Mouse (Mus musculus): ENCODE measurements around the gene Ubtf. TPM values are rescaled to one million over a fixed set of nuclear protein-coding genes. Genes with fewer than 3 reads are reported as not detected.

Ubtf gene
- polyA plus RNA-seq, 1 experiment from 2014 or later, result 87.3 TPM

- no peaks in the 10 kb centered on the region for H3K4me1 ChIP-seq
- H3K9ac ChIP-seq, result no peak overlapping the region
- H3K36me3 ChIP-seq, result no peaks in the 10 kb centered on the region
- no peaks in the 10 kb centered on the region for H3K9me3 ChIP-seq (replicated peaks)
- peaks cover 2% of the 10 kb centered on the region; the same call in 1 of the 2 replicates for H3K27me3 ChIP-seq
- H3K27ac ChIP-seq (replicated peaks), result no peak overlapping the region
- ATAC-seq (ENCODE audit: insufficient number of reproducible peaks, low FRiP score, low TSS enrichment, low read depth), result no peak
- WGBS, result 66% methylated on average over 31 of the region's 31 CpGs
- no peak overlapping the region for H3K4me3 ChIP-seq (replicated peaks)
- H3K4me2 ChIP-seq (replicated peaks), result no peak overlapping the region
Observed at GRCm38 (mm10) chr11:102356636-102357350, 37.3 kb upstream of the Ubtf start.

GRCm38 (mm10) chr11:102356190-102356589 lies 36.6 kb upstream of the Ubtf start:
- ATAC-seq (ENCODE audit: insufficient number of reproducible peaks, low FRiP score, low TSS enrichment, low read depth), result no peak
- H3K4me3 ChIP-seq (replicated peaks), result no peak overlapping the region
- no peak overlapping the region for H3K9ac ChIP-seq
- H3K4me2 ChIP-seq (replicated peaks), result no peak overlapping the region
- H3K9me3 ChIP-seq (replicated peaks), result no peaks in the 10 kb centered on the region
- H3K36me3 ChIP-seq, result no peaks in the 10 kb centered on the region
- no peak overlapping the region for H3K27ac ChIP-seq (replicated peaks)
- H3K4me1 ChIP-seq, result no peaks in the 10 kb centered on the region
- H3K27me3 ChIP-seq, result peaks cover 2% of the 10 kb centered on the region; the same call in 1 of the 2 replicates
- 81% methylated on average over 12 of the region's 12 CpGs for WGBS

- H3K4me1 ChIP-seq, result no peaks in the 10 kb centered on the region
- H3K9me3 ChIP-seq (replicated peaks), result no peaks in the 10 kb centered on the region
- H3K9ac ChIP-seq, result no peak overlapping the region
- ATAC-seq (ENCODE audit: insufficient number of reproducible peaks, low FRiP score, low TSS enrichment, low read depth), result no peak
- no peak overlapping the region for H3K4me2 ChIP-seq (replicated peaks)
- H3K27me3 ChIP-seq, result peaks cover 2% of the 10 kb centered on the region; the same call in 1 of the 2 replicates
- no peak overlapping the region for H3K4me3 ChIP-seq (replicated peaks)
- no peak overlapping the region for H3K27ac ChIP-seq (replicated peaks)
- H3K36me3 ChIP-seq, result no peaks in the 10 kb centered on the region
- 84% methylated on average over 3 of the region's 3 CpGs for WGBS
Observed at GRCm38 (mm10) chr11:102355501-102355900, 36.0 kb upstream of the Ubtf start.

GRCm38 (mm10) chr11:102353021-102353431 lies 33.5 kb upstream of the Ubtf start:
- WGBS, result 43% methylated on average over 8 of the region's 8 CpGs
- no peaks in the 10 kb centered on the region for H3K36me3 ChIP-seq
- H3K27ac ChIP-seq (replicated peaks), result no peak overlapping the region
- ATAC-seq (ENCODE audit: insufficient number of reproducible peaks, low FRiP score, low TSS enrichment, low read depth), result no peak
- peaks cover 2% of the 10 kb centered on the region; the same call in 1 of the 2 replicates for H3K27me3 ChIP-seq
- H3K4me3 ChIP-seq (replicated peaks), result no peak overlapping the region
- no peaks in the 10 kb centered on the region for H3K4me1 ChIP-seq
- no peaks in the 10 kb centered on the region for H3K9me3 ChIP-seq (replicated peaks)
- no peak overlapping the region for H3K9ac ChIP-seq
- H3K4me2 ChIP-seq (replicated peaks), result no peak overlapping the region

- ATAC-seq (ENCODE audit: insufficient number of reproducible peaks, low FRiP score, low TSS enrichment, low read depth), result no peak
- no peak overlapping the region for H3K27ac ChIP-seq (replicated peaks)
- H3K9me3 ChIP-seq (replicated peaks), result no peaks in the 10 kb centered on the region
- peaks cover 2% of the 10 kb centered on the region; the same call in 1 of the 2 replicates for H3K27me3 ChIP-seq
- no peaks in the 10 kb centered on the region for H3K36me3 ChIP-seq
- H3K4me3 ChIP-seq (replicated peaks), result no peak overlapping the region
- H3K9ac ChIP-seq, result no peak overlapping the region
- no peaks in the 10 kb centered on the region for H3K4me1 ChIP-seq
- WGBS, result 41% methylated on average over 5 of the region's 5 CpGs
- no peak overlapping the region for H3K4me2 ChIP-seq (replicated peaks)
Observed at GRCm38 (mm10) chr11:102352378-102352777, 32.8 kb upstream of the Ubtf start.

- Histone ChIP-seq H3K36me3 (no peaks in the 10 kb centered on the region), H3K9me3 (replicated peaks) (no peaks in the 10 kb centered on the region), H3K27ac (replicated peaks) (no peak overlapping the region), H3K4me2 (replicated peaks) (no peak overlapping the region), H3K9ac (no peak overlapping the region), H3K4me1 (no peaks in the 10 kb centered on the region), H3K4me3 (replicated peaks) (no peak overlapping the region), H3K27me3 (no peaks in the 10 kb centered on the region)
- WGBS, result 81% methylated on average over 17 of the region's 17 CpGs
- no peak for ATAC-seq (ENCODE audit: insufficient number of reproducible peaks, low FRiP score, low TSS enrichment, low read depth)
Observed at GRCm38 (mm10) chr11:102350981-102351523, 31.5 kb upstream of the Ubtf start.

GRCm38 (mm10) chr11:102350416-102350815 lies 30.9 kb upstream of the Ubtf start:
- no peak for ATAC-seq (ENCODE audit: insufficient number of reproducible peaks, low FRiP score, low TSS enrichment, low read depth)
- Histone ChIP-seq H3K4me1 (no peaks in the 10 kb centered on the region), H3K4me3 (replicated peaks) (no peak overlapping the region), H3K36me3 (no peaks in the 10 kb centered on the region), H3K27me3 (no peaks in the 10 kb centered on the region), H3K4me2 (replicated peaks) (no peak overlapping the region), H3K9ac (no peak overlapping the region), H3K9me3 (replicated peaks) (no peaks in the 10 kb centered on the region), H3K27ac (replicated peaks) (no peak overlapping the region)
- 76% methylated on average over 4 of the region's 4 CpGs for WGBS

- Histone ChIP-seq H3K4me3 (replicated peaks) (no peak overlapping the region), H3K36me3 (no peaks in the 10 kb centered on the region), H3K9ac (no peak overlapping the region), H3K27ac (replicated peaks) (no peak overlapping the region), H3K9me3 (replicated peaks) (no peaks in the 10 kb centered on the region), H3K27me3 (no peaks in the 10 kb centered on the region), H3K4me2 (replicated peaks) (no peak overlapping the region), H3K4me1 (no peaks in the 10 kb centered on the region)
- ATAC-seq (ENCODE audit: insufficient number of reproducible peaks, low FRiP score, low TSS enrichment, low read depth), result no peak
- WGBS, result 69% methylated on average over 3 of the region's 3 CpGs
Observed at GRCm38 (mm10) chr11:102349189-102349954, 29.8 kb upstream of the Ubtf start.

- Histone ChIP-seq H3K4me3 (replicated peaks) (no peak overlapping the region), H3K27ac (replicated peaks) (no peak overlapping the region), H3K4me1 (no peaks in the 10 kb centered on the region), H3K9ac (no peak overlapping the region), H3K27me3 (no peaks in the 10 kb centered on the region), H3K36me3 (no peaks in the 10 kb centered on the region), H3K4me2 (replicated peaks) (no peak overlapping the region), H3K9me3 (replicated peaks) (no peaks in the 10 kb centered on the region)
- ATAC-seq (ENCODE audit: insufficient number of reproducible peaks, low FRiP score, low TSS enrichment, low read depth), result no peak
- 79% methylated on average over 11 of the region's 11 CpGs for WGBS
Observed at GRCm38 (mm10) chr11:102348771-102349170, 29.2 kb upstream of the Ubtf start.

GRCm38 (mm10) chr11:102348101-102348585 lies 28.6 kb upstream of the Ubtf start:
- Histone ChIP-seq H3K36me3 (no peaks in the 10 kb centered on the region), H3K4me3 (replicated peaks) (no peak overlapping the region), H3K9ac (no peak overlapping the region), H3K27me3 (no peaks in the 10 kb centered on the region), H3K27ac (replicated peaks) (no peak overlapping the region), H3K4me1 (no peaks in the 10 kb centered on the region), H3K9me3 (replicated peaks) (no peaks in the 10 kb centered on the region), H3K4me2 (replicated peaks) (no peak overlapping the region)
- WGBS, result 83% methylated on average over 7 of the region's 7 CpGs
- ATAC-seq (ENCODE audit: insufficient number of reproducible peaks, low FRiP score, low TSS enrichment, low read depth), result no peak

GRCm38 (mm10) chr11:102347683-102348082 lies 28.1 kb upstream of the Ubtf start:
- no peak for ATAC-seq (ENCODE audit: insufficient number of reproducible peaks, low FRiP score, low TSS enrichment, low read depth)
- 69% methylated on average over 5 of the region's 5 CpGs for WGBS

More at GRCm38 (mm10) chr11:102347683-102348082, 28.1 kb upstream of the Ubtf start:
- Histone ChIP-seq H3K4me3 (replicated peaks) (no peak overlapping the region), H3K9me3 (replicated peaks) (no peaks in the 10 kb centered on the region), H3K9ac (no peak overlapping the region), H3K27ac (replicated peaks) (no peak overlapping the region), H3K4me1 (no peaks in the 10 kb centered on the region), H3K36me3 (no peaks in the 10 kb centered on the region), H3K4me2 (replicated peaks) (no peak overlapping the region), H3K27me3 (no peaks in the 10 kb centered on the region)

Data from embryonic facial prominence, embryonic 15.5 days (tissue).